Mouse (Mus musculus) bone marrow, adult 2 months (tissue): ENCODE results near the gene Prok2. TPM values are rescaled to one million over a fixed set of nuclear protein-coding genes. Genes with fewer than 3 reads are reported as not detected.

Experiments
- H3K27ac ChIP-seq: fragments of 200-500 bp; 2 replicates; pipeline ENCODE4 v1.5.1; 2012; ENCODE audit warnings: low read depth, mild to moderate bottlenecking, control low read depth, inconsistent platforms, low read length; ENCODE audit not compliant: control insufficient read depth, poor library complexity, insufficient read depth
- H3K4me1 ChIP-seq: fragments of 200-500 bp; 2 replicates; pipeline ENCODE4 v1.6.1; 2011; ENCODE audit warnings: low read length; ENCODE audit not compliant: control insufficient read depth, insufficient read depth
- H3K4me3 ChIP-seq: fragments of 200-500 bp; replicated peaks from 2 replicates; pipeline ENCODE3; 2011; ENCODE audit warnings: mild to moderate bottlenecking, low read depth, low read length, control low read depth; ENCODE audit not compliant: control insufficient read depth
- CTCF ChIP-seq: fragments of 200-500 bp; IDR thresholded peaks from 2 replicates; pipeline ENCODE4 v1.5.1; 2011; ENCODE audit warnings: low read length, control low read depth; ENCODE audit not compliant: control insufficient read depth, insufficient read depth
- POLR2A ChIP-seq: fragments of 200-500 bp; IDR thresholded peaks from 2 replicates; pipeline ENCODE4 v1.6.1; 2011; ENCODE audit warnings: low read depth, mild to moderate bottlenecking, control low read depth, low read length, borderline replicate concordance; ENCODE audit not compliant: control insufficient read depth
- WGBS: fragments of 180-500 bp; shearing (Covaris S2); methylation state at CpG from one replicate; pipeline ENCODE4 v1.1.7; 2018; 5-methylcytosine and 5-hydroxymethylcytosine counted together
- polyA plus RNA-seq: library from polyadenylated mRNA; stranded (reverse); fragments of >200 nt; gene quantifications from 2 replicates; pipeline ENCODE4 v1.2.4, GENCODE M21; 2011; ENCODE audit warnings: low replicate concordance; ENCODE audit not compliant: missing spikeins, insufficient read depth, insufficient read length

Prok2 gene
- polyA plus RNA-seq, 1 experiment, result 2.2 TPM

GRCm38 (mm10) chr6:99667290-99667689 lies 58.9 kb downstream of the Prok2 start:
- no peak for TF ChIP-seq POLR2A
- no peak for TF ChIP-seq CTCF
- H3K4me1 ChIP-seq, result no peaks in the 10 kb centered on the region; the same call in 1 of the 2 replicates
- peak overlapping the region; percentile 34; the same call in 1 of the 2 replicates for H3K27ac ChIP-seq
- 11% methylated on average over 8 of the region's 8 CpGs for WGBS
- H3K4me3 ChIP-seq, result peak overlapping the region; percentile 76

- peak; percentile 52; the same call in 1 of the 2 replicates for TF ChIP-seq POLR2A
- no peak for TF ChIP-seq CTCF
- Histone ChIP-seq H3K4me3 (peak within 1 kb of the TSS; percentile 78), H3K27ac (peak within 1 kb of the TSS; percentile 65), H3K4me1 (no peaks in the 10 kb centered on the region; the same call in 1 of the 2 replicates)
- under 1% methylated on average over 62 of the region's 75 CpGs for WGBS
Measured at GRCm38 (mm10) chr6:99666318-99667171, 59.6 kb downstream of the Prok2 start, which contains the start of the genes Eif4e3 and Gm20696. Gene Eif4e3 (minus strand): TSS chr6:99666771. Gene Gm20696 (minus strand): TSS chr6:99666797.

GRCm38 (mm10) chr6:99665457-99666317 lies 60.5 kb downstream of the Prok2 start:
- no peak for TF ChIP-seq CTCF
- no peak for TF ChIP-seq POLR2A
- no peaks in the 10 kb centered on the region; the same call in 1 of the 2 replicates for H3K4me1 ChIP-seq
- 4% methylated on average over 16 of the region's 16 CpGs for WGBS
- peak overlapping the region; percentile 78 for H3K4me3 ChIP-seq
- peak overlapping the region; percentile 65; the same call in 1 of the 2 replicates for H3K27ac ChIP-seq

- TF ChIP-seq CTCF, result no peak
- TF ChIP-seq POLR2A, result no peak
- Histone ChIP-seq H3K4me1 (no peaks in the 10 kb centered on the region; the same call in 1 of the 2 replicates), H3K27ac (no peak overlapping the region), H3K4me3 (no peak overlapping the region)
- 72% methylated on average over 8 of the region's 8 CpGs for WGBS
Measured at GRCm38 (mm10) chr6:99663232-99663631, 63.0 kb downstream of the Prok2 start.

Other genes with a start within 250 kb of the Prok2 start
- 46.2 and 93.7 TPM in 2 replicates for gene Foxp1, start 203.7 kb downstream of the Prok2 start, polyA plus RNA-seq
- gene Eif4e3, start 59.6 kb downstream of the Prok2 start, polyA plus RNA-seq, result 4.5 and 7.2 TPM in 2 replicates
- 3.5 and 5.7 TPM in 2 replicates for gene Gm20696, start 59.6 kb downstream of the Prok2 start, polyA plus RNA-seq
- 1.3 and 1.7 TPM in 2 replicates for gene Gpr27, start 33.7 kb downstream of the Prok2 start, polyA plus RNA-seq